Mouse (Mus musculus) neural tube, embryonic 12.5 days (tissue): Measurements from ENCODE around the gene Hexim1. TPM values are rescaled to one million over a fixed set of nuclear protein-coding genes. Genes with fewer than 3 reads are reported as not detected.

Source experiments
- ATAC-seq: fragments of 200-750 bp; cut with Nextera tagmentation; 2 replicates; pipeline ENCODE4 v1.8.0; 2017; ENCODE audit warnings: low read depth, mild to moderate bottlenecking, moderate TSS enrichment, moderate library complexity; ENCODE audit not compliant: low FRiP score
- H3K27ac ChIP-seq: fragments of 300-500 bp; sonication (generic); 2 replicates; pipeline ENCODE4 v1.5.1; 2016
- H3K27me3 ChIP-seq: fragments of 300-500 bp; sonication (generic); replicated peaks from 2 replicates; pipeline ENCODE4 v1.6.1; 2016; ENCODE audit warnings: mild to moderate bottlenecking
- H3K36me3 ChIP-seq: fragments of 300-500 bp; sonication (generic); 2 replicates; pipeline ENCODE4 v1.6.1; 2016; ENCODE audit warnings: mild to moderate bottlenecking
- H3K4me1 ChIP-seq: fragments of 300-500 bp; sonication (generic); 2 replicates; pipeline ENCODE4 v1.6.1; 2016
- H3K4me2 ChIP-seq: fragments of 300-500 bp; sonication (generic); replicated peaks from 2 replicates; pipeline ENCODE4 v1.6.1; 2016; ENCODE audit warnings: mild to moderate bottlenecking
- H3K4me3 ChIP-seq: fragments of 300-500 bp; sonication (generic); 2 replicates; pipeline ENCODE4 v1.5.1; 2016
- H3K9ac ChIP-seq: fragments of 300-500 bp; sonication (generic); 2 replicates; pipeline ENCODE4 v1.6.1; 2016; ENCODE audit warnings: mild to moderate bottlenecking
- H3K9me3 ChIP-seq: fragments of 300-500 bp; sonication (generic); 2 replicates; pipeline ENCODE4 v1.6.1; 2016; ENCODE audit warnings: mild to moderate bottlenecking
- WGBS: fragments of 180-500 bp; shearing (Covaris S2); methylation state at CpG from one replicate; pipeline ENCODE4 v1.1.7; 2016; 5-methylcytosine and 5-hydroxymethylcytosine counted together
- polyA plus RNA-seq: library from polyadenylated mRNA; unstranded; fragments of >200 nt; fragmentation: Nextera tagmentation; extraction: Ambion mirVana; gene quantifications from 2 replicates; pipeline ENCODE4 v1.2.1, GENCODE M21; 2016

Hexim1 gene
- polyA plus RNA-seq, 1 experiment from 2014 or later, result 2.9 TPM

GRCm38 (mm10) chr11:103101481-103101865, 14.6 kb upstream of the Hexim1 start, which contains the start of the genes Plcd3 and Acbd4:
TSS of gene Plcd3 (minus strand) at chr11:103101658.
TSS of gene Acbd4 (plus strand) at chr11:103101682.
- no peaks in the 10 kb centered on the region for H3K36me3 ChIP-seq
- no peak for ATAC-seq
- no peaks in the 10 kb centered on the region for H3K9me3 ChIP-seq
- peak within 1 kb of the TSS; percentile 81 for H3K4me2 ChIP-seq
- H3K27me3 ChIP-seq, result peaks cover 56% of the 10 kb centered on the region
- H3K27ac ChIP-seq, result no peak within 1 kb of the TSS
- WGBS, result under 1% methylated on average over 29 of the region's 34 CpGs
- H3K4me3 ChIP-seq, result peak within 1 kb of the TSS; percentile 44
- peaks cover 25% of the 10 kb centered on the region for H3K4me1 ChIP-seq
- H3K9ac ChIP-seq, result peak within 1 kb of the TSS; percentile 40

- Histone ChIP-seq H3K4me1 (peaks cover 25% of the 10 kb centered on the region), H3K4me3 (peak overlapping the region; percentile 44), H3K9ac (peak overlapping the region; percentile 40), H3K27me3 (peaks cover 51% of the 10 kb centered on the region), H3K9me3 (no peaks in the 10 kb centered on the region), H3K27ac (no peak overlapping the region), H3K4me2 (peak overlapping the region; percentile 81), H3K36me3 (no peaks in the 10 kb centered on the region)
- 3% methylated on average over 30 of the region's 30 CpGs for WGBS
- ATAC-seq, result peak; percentile 31; the same call in 1 of the 2 replicates
These were observed 14.0 kb upstream of the Hexim1 start for GRCm38 (mm10) chr11:103101866-103102501.

GRCm38 (mm10) chr11:103102725-103103349, 13.2 kb upstream of the Hexim1 start:
- no peak overlapping the region for H3K9ac ChIP-seq
- H3K4me1 ChIP-seq, result peaks cover 21% of the 10 kb centered on the region
- peaks cover 43% of the 10 kb centered on the region for H3K27me3 ChIP-seq
- H3K4me3 ChIP-seq, result peak overlapping the region; percentile 33
- no peaks in the 10 kb centered on the region for H3K9me3 ChIP-seq
- peak; percentile 81 for ATAC-seq
- WGBS, result 1% methylated on average over 35 of the region's 35 CpGs
- no peaks in the 10 kb centered on the region for H3K36me3 ChIP-seq
- H3K27ac ChIP-seq, result no peak overlapping the region
- H3K4me2 ChIP-seq, result peak overlapping the region; percentile 81

DNA sequence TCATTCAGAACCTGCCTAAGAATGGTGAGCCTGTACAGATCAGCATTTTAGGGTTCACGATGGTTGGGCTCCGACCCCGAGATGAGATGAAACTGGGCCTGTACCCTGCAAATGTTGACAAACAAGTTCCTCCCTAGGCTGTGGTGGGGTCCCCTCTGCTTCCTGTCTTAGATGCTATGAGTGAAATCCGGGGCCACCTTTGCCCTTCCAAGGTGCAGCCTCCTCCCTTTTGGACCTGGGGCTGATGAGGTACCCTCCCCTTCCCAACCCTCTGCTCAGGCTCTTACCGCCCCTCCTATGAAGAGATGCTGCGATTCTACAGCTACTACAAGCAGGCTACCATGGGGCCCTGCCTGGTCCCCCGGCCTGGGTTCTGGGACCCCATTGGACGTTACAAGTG, 12.4 kb upstream of the Hexim1 start:
- Histone ChIP-seq H3K9me3 (no peaks in the 10 kb centered on the region), H3K4me2 (peak overlapping the region; percentile 81), H3K27me3 (peaks cover 42% of the 10 kb centered on the region), H3K4me1 (peaks cover 21% of the 10 kb centered on the region), H3K9ac (no peak overlapping the region), H3K27ac (no peak overlapping the region), H3K4me3 (no peak overlapping the region), H3K36me3 (no peaks in the 10 kb centered on the region)
- no peak for ATAC-seq
- WGBS, result 57% methylated on average over 8 of the region's 8 CpGs

GRCm38 (mm10) chr11:103104469-103104868, 11.6 kb upstream of the Hexim1 start:
- Histone ChIP-seq H3K9ac (no peak overlapping the region), H3K27ac (no peak overlapping the region), H3K36me3 (no peaks in the 10 kb centered on the region), H3K9me3 (no peaks in the 10 kb centered on the region), H3K4me3 (no peak overlapping the region), H3K4me1 (peaks cover 18% of the 10 kb centered on the region), H3K4me2 (no peak overlapping the region), H3K27me3 (peaks cover 34% of the 10 kb centered on the region)
- 83% methylated on average over 7 of the region's 7 CpGs for WGBS
- ATAC-seq, result no peak

DNA sequence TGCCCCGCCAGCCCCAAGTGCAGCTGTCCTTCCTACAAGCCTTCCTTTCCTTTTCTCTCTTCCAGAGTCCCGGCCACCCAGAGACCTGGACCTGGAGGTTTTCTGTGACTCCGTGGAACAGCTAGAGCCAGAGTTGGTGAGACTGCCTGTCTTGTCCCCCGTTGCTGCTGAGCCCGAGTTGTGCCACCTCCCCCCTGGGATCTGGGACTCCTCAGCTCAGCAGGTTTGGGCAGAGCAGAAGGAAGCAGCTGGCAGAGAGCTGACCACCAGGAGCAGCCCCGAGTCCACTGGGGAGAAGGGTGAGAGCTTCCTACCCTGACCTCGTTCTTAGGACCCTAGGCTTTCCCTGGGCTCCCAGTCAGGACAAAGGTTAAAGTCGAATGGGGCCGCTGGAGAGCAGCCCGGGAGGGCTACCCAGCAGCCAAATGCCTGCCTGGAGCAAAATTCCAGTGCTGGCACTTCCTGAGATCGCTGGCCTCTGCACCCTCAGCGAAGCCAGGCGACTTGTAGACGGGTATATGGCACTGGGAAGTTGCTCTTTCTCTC, 10.8 kb upstream of the Hexim1 start:
- Histone ChIP-seq H3K27ac (no peak overlapping the region), H3K4me2 (no peak overlapping the region), H3K36me3 (no peaks in the 10 kb centered on the region), H3K4me3 (no peak overlapping the region), H3K9ac (no peak overlapping the region), H3K27me3 (peaks cover 26% of the 10 kb centered on the region), H3K4me1 (peaks cover 18% of the 10 kb centered on the region), H3K9me3 (no peaks in the 10 kb centered on the region)
- WGBS, result 64% methylated on average over 14 of the region's 14 CpGs
- ATAC-seq, result no peak

GRCm38 (mm10) chr11:103105810-103106209, 10.2 kb upstream of the Hexim1 start:
- H3K4me3 ChIP-seq, result no peak overlapping the region
- H3K27me3 ChIP-seq, result peaks cover 25% of the 10 kb centered on the region
- H3K4me1 ChIP-seq, result peaks cover 18% of the 10 kb centered on the region
- H3K27ac ChIP-seq, result no peak overlapping the region
- ATAC-seq, result no peak
- no peaks in the 10 kb centered on the region for H3K9me3 ChIP-seq
- H3K36me3 ChIP-seq, result no peaks in the 10 kb centered on the region
- H3K9ac ChIP-seq, result no peak overlapping the region
- H3K4me2 ChIP-seq, result no peak overlapping the region
- WGBS, result 82% methylated on average over 6 of the region's 6 CpGs

- 67% methylated on average over 4 of the region's 4 CpGs for WGBS
- H3K4me3 ChIP-seq, result no peak overlapping the region
- H3K4me1 ChIP-seq, result peaks cover 15% of the 10 kb centered on the region
- no peaks in the 10 kb centered on the region for H3K36me3 ChIP-seq
- no peak overlapping the region for H3K9ac ChIP-seq
- H3K27me3 ChIP-seq, result peaks cover 25% of the 10 kb centered on the region
- no peak for ATAC-seq
- no peak overlapping the region for H3K27ac ChIP-seq
- H3K4me2 ChIP-seq, result no peak overlapping the region
- H3K9me3 ChIP-seq, result no peaks in the 10 kb centered on the region
These were observed 9.6 kb upstream of the Hexim1 start for GRCm38 (mm10) chr11:103106386-103106785.

DNA sequence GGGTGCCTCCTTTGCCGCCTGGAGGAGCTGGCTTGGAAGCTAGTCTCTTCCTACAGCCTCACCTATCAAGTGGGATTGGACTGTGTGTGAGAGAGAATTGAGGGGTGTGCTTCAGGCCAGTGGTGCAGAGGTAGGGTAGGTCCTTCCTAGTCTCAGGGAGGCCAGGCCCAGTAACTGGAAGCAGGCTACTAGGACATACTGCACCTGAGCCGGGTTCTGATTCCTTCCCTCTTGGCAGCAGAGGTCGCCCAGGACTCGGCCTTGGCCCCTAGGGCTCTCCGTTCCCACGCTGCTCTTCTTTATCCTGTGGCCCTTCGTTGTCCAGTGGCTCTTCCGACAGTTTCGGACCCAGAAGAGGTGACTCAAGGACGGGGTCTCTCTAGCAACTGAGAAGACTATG, 4.7 kb upstream of the Hexim1 start:
- H3K9ac ChIP-seq, result no peak overlapping the region
- no peak for ATAC-seq
- H3K27me3 ChIP-seq, result peaks cover 35% of the 10 kb centered on the region
- H3K4me3 ChIP-seq, result no peak overlapping the region; the same call in 1 of the 2 replicates
- H3K4me1 ChIP-seq, result peaks cover 21% of the 10 kb centered on the region
- H3K9me3 ChIP-seq, result no peaks in the 10 kb centered on the region
- H3K4me2 ChIP-seq, result peak overlapping the region; percentile 57
- no peaks in the 10 kb centered on the region for H3K36me3 ChIP-seq
- H3K27ac ChIP-seq, result no peak overlapping the region
- 16% methylated on average over 9 of the region's 10 CpGs for WGBS

GRCm38 (mm10) chr11:103111881-103112551, 4.0 kb upstream of the Hexim1 start:
- ATAC-seq, result no peak
- H3K27ac ChIP-seq, result no peak overlapping the region
- WGBS, result 1% methylated on average over 28 of the region's 28 CpGs

DNA sequence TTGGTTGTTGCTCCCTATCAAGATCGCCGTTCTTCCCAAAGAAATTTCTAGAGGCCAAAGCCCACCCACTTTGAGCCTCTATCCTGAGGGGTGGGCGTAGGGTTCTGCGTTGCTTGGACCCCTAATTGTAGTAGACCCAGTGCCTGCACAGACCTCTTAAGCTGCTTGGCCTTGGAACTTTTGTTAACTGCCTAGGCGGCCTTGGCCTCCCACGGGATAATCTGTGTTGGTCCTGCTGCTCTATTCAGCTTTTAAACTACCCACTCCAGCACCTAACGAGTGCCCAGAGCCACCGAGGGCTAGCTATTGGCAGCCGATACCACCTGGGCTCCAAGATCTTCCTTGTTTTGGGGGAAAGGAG, 3.5 kb upstream of the Hexim1 start:
- H3K27ac ChIP-seq, result no peak overlapping the region
- H3K4me2 ChIP-seq, result peak overlapping the region; percentile 57
- H3K9me3 ChIP-seq, result no peaks in the 10 kb centered on the region
- H3K4me1 ChIP-seq, result peaks cover 21% of the 10 kb centered on the region
- H3K27me3 ChIP-seq, result peaks cover 35% of the 10 kb centered on the region
- H3K4me3 ChIP-seq, result peak overlapping the region; percentile 23; the same call in 1 of the 2 replicates
- ATAC-seq, result no peak
- 12% methylated on average over 9 of the region's 9 CpGs for WGBS
- H3K36me3 ChIP-seq, result no peaks in the 10 kb centered on the region
- H3K9ac ChIP-seq, result peak overlapping the region; percentile 27; the same call in 1 of the 2 replicates

More at GRCm38 (mm10) chr11:103111881-103112551, 4.0 kb upstream of the Hexim1 start:
- peaks cover 35% of the 10 kb centered on the region for H3K27me3 ChIP-seq
- H3K36me3 ChIP-seq, result no peaks in the 10 kb centered on the region
- peak overlapping the region; percentile 23 for H3K4me3 ChIP-seq
- H3K4me1 ChIP-seq, result peaks cover 21% of the 10 kb centered on the region
- peak overlapping the region; percentile 27; the same call in 1 of the 2 replicates for H3K9ac ChIP-seq
- peak overlapping the region; percentile 57 for H3K4me2 ChIP-seq
- no peaks in the 10 kb centered on the region for H3K9me3 ChIP-seq

GRCm38 (mm10) chr11:103113005-103113404, 3.0 kb upstream of the Hexim1 start:
- WGBS, result 40% methylated on average over 12 of the region's 12 CpGs
- Histone ChIP-seq H3K27me3 (peaks cover 35% of the 10 kb centered on the region), H3K27ac (no peak overlapping the region), H3K9ac (no peak overlapping the region), H3K4me3 (no peak overlapping the region), H3K36me3 (no peaks in the 10 kb centered on the region), H3K4me1 (peaks cover 21% of the 10 kb centered on the region), H3K9me3 (no peaks in the 10 kb centered on the region), H3K4me2 (no peak overlapping the region)
- ATAC-seq, result no peak
